Mouse (Mus musculus) retina, adult 2 months (tissue): ENCODE measurements at regions not wholly inside any gene's neighbourhood (a gene's known extent, or its start where the extent isn't known, plus 50 kb on each side); places are given as distances from the start of the nearest gene placed in this dataset.

Experiments
- DNase-seq: peaks from one replicate; pipeline ENCODE4 v3.0.0-alpha.2; 2012; ENCODE audit warnings: low read depth, low spot score

GRCm38 (mm10) chr13:44394016-44394415 is 335.3 kb upstream of the Jarid2 start:
- DNase-seq: no peak

DNA sequence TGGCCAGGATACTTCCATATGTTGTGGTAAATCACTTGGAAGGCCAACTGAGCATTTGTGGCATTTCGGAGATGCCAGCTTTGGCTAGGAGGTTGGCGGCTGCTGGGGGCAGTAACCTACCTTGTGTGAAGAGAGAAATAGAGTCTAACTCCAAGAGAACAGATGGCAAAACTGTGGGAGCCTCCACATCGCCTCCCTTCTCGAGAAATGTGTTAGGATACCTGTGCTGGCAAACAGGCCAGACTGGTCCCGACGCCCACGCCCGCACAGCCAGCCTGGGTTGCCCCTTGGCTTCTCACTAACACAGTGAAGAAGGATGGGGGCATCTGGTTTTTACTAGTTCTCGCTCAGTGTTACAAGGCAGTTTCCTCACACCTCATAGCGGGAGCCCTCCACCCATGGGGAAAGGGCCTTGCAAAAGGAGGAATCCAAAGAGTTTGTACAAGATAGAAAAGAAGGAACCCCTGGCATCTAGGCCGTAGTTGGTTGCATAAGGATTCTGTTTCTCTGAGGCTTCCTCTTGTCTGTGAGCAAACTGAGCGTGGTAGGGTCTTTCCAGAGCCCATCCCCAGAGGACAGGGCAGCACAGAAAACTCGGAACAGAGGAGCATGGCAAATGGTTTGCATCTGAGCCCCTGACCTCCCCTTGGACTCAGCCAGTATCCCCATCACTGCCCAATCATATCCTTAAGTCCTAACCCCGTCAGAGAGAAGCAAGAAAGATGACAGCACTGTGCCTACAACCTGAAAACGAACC is 330.5 kb upstream of the Jarid2 start:
- DNase-seq: no peak

- no peak for DNase-seq
Measured at GRCm38 (mm10) chr13:44399370-44399685, 329.9 kb upstream of the Jarid2 start.

DNA sequence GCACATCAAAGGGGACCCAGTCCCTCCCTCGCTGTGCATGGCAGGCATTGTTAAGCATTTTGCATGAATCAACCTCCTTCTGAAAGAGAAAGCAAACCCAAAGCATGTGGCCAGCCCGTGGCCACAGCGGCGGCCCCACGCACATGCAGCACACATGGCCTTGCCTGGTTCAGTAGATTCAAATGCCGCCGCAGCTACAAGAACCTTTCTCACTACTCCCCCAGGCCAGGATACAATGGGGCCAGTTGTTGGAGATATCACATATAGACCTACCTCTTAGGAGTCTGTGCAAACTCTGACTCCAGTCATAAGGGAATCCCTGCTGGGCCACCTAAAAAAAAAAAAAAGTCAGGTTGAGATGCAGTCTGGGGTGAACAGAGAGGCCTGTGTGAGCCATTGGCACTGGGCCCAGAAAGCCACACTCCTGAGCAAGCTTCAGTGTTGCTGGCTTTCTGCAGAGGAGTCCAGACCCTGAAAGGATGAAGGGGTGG is 329.4 kb upstream of the Jarid2 start:
- no peak for DNase-seq

DNA sequence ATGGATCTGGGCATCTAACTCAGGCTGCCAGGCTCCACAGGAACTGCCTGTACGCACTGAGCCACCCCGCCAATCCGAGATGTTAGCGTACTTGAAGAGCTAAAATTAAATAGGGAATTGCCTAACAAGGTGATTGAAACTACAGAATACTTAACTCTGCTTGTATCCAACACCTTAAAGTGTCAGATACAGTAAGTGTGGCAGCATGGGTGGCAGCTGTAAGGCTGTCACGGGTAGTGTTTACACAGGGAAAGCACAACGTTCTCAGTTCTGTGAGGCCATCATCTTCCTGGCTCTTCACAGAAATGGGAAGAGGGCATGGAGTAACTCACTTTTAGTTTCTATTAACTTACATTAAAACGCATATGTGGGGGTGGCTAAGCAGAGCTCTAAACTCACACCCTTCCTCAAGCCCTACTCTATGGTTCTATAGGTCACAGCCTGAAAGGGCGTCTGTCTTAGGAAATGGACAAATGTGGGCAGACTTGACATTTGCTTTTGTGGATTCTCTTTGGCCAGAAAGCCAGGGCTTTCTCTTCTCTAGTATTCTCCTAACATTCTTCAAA is 325.2 kb upstream of the Jarid2 start:
- no peak for DNase-seq

DNA sequence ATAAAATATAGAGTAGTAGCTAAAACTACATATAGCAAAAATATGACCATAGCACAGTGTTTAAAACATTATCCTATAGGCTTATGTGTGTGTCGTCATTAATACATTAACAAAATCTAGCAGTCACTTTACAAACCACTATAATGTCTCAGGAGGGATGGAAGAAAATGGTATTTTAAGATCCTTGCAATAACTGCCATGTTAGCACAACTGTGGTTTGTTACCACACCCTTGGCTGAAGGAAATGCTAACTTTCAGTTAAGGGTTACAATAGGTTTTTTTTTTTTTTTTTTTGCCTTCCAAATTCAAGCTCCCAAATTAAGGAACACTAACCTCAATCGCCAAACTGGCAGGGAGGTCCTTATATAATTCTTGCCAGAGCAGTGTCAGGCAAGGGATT is 322.0 kb upstream of the Jarid2 start:
- no peak for DNase-seq

- no peak for DNase-seq
Measured at GRCm38 (mm10) chr13:44408619-44408959, 320.7 kb upstream of the Jarid2 start.

GRCm38 (mm10) chr13:44408960-44409719 is 320.1 kb upstream of the Jarid2 start:
- DNase-seq: no peak

DNA sequence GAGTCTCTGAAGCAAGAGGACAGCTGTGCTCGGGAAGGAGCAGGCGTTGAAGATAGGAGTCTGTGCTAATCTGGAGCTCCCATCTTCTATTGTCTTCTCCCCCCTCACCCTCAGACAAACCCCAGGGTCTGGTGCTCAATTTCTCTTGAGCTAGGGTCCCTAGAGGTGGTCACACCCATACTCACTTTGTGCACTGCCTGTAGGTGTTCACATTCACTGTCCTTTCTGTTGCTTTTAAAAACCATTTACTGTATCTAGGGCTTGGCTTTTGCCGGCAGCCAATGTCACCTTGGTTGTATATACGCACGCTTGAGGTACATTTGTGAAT is 319.6 kb upstream of the Jarid2 start:
- DNase-seq: no peak

DNA sequence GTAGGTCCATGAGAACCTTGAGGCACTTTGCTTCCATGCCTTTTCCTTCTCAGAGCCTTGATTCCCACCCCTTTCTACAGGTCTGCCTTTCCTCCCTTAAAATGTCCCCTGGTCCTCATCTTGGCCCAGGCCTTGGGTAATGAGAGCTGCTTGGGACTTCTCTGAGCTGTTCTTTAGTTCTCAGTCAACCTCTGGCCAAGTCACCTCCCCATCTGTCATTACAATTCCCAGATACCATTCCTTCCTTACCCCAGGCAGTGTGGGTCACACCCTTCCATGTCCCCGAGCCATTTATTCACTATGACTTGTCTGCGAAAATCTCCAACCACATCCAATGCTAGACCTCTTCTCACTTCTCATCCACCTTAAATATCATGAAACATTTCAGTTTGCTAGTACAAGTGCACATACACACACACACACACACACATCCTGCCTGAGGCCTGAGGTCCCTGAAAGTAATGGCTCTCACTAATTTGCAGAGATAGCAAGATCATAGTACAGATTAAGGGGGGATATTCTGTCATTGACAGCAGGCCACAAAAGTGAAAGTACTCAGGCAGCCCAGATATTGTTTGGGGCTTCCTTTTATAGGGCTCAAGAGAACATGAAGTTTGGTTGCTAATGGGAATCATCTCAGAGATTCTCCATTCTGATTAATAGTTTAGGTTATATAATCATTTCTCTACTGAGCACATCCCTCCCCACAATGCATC is 317.3 kb upstream of the Jarid2 start:
- no peak for DNase-seq

GRCm38 (mm10) chr13:44413305-44413704 is 316.0 kb upstream of the Jarid2 start:
- no peak for DNase-seq

DNA sequence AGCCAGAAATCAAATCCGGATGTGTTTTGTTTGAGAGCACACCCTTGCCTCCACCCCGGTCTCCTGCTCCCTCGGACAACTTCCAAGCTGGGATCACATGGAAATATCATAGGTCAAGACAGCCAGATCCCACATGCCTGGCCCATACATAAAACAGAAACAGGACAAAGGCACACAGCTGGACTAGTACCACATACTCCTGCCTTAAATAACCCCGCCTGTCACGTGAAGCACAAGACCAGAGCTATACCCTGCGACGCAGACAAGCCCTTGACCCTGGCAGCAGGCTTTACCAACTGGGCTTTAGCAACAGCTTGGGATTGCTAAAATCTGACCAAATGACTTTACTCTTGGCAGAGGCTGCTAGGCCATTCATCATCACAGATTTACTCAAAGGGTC is 313.3 kb upstream of the Jarid2 start:
- DNase-seq: no peak

DNA sequence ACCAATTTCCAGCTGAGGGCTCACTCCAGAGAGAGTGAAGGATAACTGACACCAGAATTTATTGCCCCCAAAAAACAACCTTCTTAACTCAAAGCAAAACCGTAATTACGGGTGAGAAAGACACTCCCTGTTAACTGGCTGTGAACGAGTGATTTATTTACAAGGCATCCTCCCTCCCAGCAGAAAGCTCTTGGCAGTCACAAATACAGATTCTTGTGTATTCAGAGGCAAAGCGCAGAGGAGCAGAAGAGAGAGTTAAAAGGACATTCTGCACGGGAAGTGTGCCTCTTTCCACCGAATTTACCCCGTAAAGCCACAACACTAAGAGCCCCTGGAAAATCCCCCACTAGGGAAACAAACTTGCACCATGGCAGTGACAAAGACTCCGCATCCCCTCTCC is 312.3 kb upstream of the Jarid2 start:
- DNase-seq: no peak

DNA sequence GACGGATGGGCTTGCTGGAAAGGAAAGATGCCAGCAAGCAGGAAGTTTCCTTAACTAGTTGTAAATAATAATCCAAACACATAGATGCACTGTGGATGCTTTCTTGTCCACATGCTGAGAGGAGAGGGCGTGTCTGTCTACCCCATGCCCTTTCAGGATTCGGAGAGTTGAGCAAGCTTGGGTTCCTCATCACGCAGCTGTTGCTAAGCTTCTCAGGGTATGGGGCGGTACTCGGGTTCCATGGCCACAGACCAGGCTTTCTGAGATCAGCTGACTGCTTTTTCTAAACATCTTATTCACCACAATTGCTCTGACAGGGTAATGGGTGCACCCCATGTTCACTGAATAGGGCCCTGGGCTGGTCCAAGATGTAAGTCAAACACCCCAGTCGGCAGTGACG is 310.2 kb upstream of the Jarid2 start:
- DNase-seq: no peak

- no peak for DNase-seq
Measured at GRCm38 (mm10) chr13:44419472-44420226, 309.6 kb upstream of the Jarid2 start.

DNA sequence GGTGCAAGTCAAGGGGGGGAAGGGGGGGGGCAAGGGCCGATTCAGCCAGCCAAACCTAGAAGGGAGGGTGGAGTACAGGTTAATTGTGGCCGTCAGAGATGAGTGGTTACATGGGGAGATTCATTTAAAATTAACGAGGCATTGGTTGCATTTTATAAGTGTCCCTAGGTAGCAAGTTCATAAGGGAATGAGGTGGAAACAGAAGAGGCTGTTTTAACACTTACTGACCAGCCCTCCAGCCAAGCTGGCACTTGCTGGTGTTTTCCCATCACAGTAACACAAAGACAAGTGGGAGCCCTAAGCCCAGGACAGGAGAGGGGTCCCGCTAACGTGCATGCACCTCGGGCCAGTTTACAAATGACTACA is 309.1 kb upstream of the Jarid2 start:
- DNase-seq: no peak

- DNase-seq: no peak
Measured at GRCm38 (mm10) chr13:44420941-44421340, 308.3 kb upstream of the Jarid2 start.

- no peak for DNase-seq
Measured at GRCm38 (mm10) chr13:44421426-44421825, 307.8 kb upstream of the Jarid2 start.

DNA sequence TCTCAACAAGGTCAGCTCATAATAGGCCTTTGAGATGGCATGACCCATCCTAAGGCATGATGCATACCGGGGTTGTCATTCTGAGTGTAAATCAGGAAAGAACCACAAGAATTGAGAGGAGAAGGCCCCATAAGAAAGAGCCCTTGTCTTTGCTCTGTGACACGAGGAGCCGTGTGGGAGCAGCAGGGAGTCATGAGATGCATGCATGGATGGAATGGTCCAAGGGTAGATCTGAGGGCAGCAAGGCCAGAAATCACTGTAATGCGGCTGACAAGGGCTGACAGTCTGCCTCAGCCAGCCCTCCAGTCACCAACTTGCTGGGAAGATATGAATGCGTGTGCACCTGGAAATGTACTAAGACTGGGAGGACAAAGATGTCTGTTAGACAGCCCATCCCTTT is 307.4 kb upstream of the Jarid2 start:
- no peak for DNase-seq

DNA sequence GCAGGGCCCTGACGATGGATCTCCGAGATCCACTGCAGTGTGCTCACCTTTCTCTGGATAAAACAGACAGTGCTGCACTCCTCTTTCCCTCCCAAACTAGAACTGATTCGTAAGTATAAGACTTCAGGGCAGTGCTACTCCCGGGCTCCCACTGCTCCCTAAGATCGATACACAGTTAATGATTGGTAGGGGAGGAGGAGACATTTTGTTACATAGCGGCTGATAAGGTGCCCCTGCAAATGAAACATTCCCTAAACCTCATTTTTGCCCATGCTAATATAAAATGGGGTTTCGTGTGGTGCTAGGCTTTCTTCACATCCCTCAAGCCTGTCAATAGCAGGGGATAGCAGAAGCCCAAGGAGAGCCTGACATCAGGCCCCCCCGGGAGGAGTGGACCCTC is 298.8 kb upstream of the Jarid2 start:
- no peak for DNase-seq

DNA sequence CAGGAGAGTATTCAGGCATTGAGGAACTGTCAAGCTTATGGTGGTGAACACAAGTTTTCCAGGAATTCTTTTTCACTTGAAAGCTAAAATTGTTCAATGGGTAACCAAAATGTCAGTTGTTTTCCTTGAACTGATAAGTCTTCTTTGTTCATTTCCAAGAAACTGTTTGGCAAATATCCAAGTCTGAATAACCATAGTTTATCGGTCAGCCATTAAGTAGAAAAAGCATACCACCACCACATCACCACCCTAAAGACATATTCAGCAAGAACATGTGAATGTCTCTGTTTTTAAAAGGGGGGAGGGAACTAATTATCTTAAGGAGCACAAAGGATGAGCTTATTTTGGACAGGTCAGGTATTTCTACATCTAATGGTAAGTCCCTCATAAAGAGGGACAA is 291.6 kb upstream of the Jarid2 start:
- no peak for DNase-seq

DNA sequence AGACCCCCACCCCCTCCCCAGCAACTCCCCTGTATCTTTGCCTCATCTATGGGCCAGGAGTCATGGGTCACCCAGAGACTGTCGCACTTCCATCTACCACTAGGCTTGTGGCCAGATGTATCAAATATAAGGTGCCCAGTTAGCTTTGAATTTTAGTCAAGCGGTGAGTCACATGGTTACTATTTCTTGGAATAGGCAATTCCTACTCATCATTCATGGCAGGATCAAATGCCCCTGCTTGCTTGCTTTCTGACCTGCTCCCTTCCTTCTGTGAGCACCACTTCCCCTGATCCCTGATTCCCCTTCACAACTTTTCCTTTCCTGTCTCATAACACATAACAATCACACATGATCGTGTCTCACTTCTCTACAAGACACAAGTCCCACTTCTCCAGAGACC is 288.2 kb upstream of the Jarid2 start:
- DNase-seq: no peak
